Mouse (Mus musculus): ENCODE results near the gene Cyth1.

DNA sequence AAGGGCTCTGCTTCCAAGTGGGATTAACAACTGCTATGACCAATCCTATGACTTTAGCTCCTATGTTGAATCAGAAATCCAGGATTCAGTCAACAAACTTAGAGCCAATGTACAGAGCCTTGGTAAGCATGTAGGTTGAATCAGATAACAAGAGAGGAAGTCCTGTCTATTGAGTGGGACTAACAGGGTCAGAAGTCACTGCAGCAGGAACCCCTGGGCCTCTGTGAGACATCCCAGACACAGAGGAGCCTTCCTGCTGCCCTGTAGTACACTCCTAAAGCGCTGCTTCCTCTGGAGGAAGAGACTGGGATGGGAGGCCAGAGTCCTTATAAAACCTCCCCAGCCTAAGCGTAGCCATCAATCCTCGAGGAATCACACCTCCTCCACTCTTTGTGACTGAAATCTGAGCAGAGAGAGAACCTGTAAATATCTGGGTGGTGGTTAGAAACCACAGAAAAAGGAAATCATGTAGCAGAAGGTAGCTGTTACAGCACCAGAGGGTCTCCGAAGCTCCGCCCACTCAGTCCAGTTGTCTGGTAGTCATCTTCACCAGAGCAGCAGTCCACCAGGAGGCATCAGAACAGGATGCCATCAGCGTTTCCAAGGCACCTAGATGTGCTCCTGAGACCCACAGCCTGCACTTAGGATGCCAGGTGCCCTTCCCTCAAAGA lies 11.7 kb downstream of the Cyth1 start:
- TF ChIP-seq CTCF (IDR thresholded peaks at IDR 0.05; ENCODE audit: low read depth) = no peak
- no peak for TF ChIP-seq EP300 (optimal IDR thresholded peaks at IDR 0.05)
